Mouse (Mus musculus): ENCODE data around the gene Mmp9.

Mmp9 gene

GRCm38 (mm10) chr2:164912749-164913427 lies 27.7 kb upstream of the Mmp9 start:
- no peak for DNase-seq

- DNase-seq: peak in 1 of 2 experiments; percentile 52
Observed at GRCm38 (mm10) chr2:164913428-164913786, 27.2 kb upstream of the Mmp9 start.

- no peak for DNase-seq
Observed at GRCm38 (mm10) chr2:164916820-164917219, 23.8 kb upstream of the Mmp9 start.

- DNase-seq: peak in 1 of 2 experiments; percentile 45
Observed at GRCm38 (mm10) chr2:164917371-164917770, 23.2 kb upstream of the Mmp9 start.

GRCm38 (mm10) chr2:164918325-164918724 lies 22.3 kb upstream of the Mmp9 start:
- peak; percentile 58 to 61 for DNase-seq

- no peak for DNase-seq
Observed at GRCm38 (mm10) chr2:164921984-164922383, 18.6 kb upstream of the Mmp9 start.

- no peak for DNase-seq
Observed at GRCm38 (mm10) chr2:164923291-164923690, 17.3 kb upstream of the Mmp9 start.

- peak; percentile 91 to 92 for DNase-seq
Observed at GRCm38 (mm10) chr2:164924100-164924857, 16.3 kb upstream of the Mmp9 start.

- DNase-seq: peak; percentile 64 to 71
Observed at GRCm38 (mm10) chr2:164930706-164931581, 9.6 kb upstream of the Mmp9 start.

- DNase-seq: no peak
Observed at GRCm38 (mm10) chr2:164933534-164933933, 7.0 kb upstream of the Mmp9 start.

GRCm38 (mm10) chr2:164935991-164936390 lies 4.6 kb upstream of the Mmp9 start:
- DNase-seq: peak; percentile 42 to 52

GRCm38 (mm10) chr2:164938146-164939091 lies 2.2 kb upstream of the Mmp9 start:
- DNase-seq: peak; percentile 59 to 70

- peak in 1 of 2 experiments; percentile 23 for DNase-seq
Observed at GRCm38 (mm10) chr2:164939106-164939505, 1.5 kb upstream of the Mmp9 start.

- peak in 1 of 2 experiments; percentile 26 for DNase-seq
Observed at GRCm38 (mm10) chr2:164942692-164943290, 2.2 kb downstream of the Mmp9 start.

- no peak for DNase-seq
Observed at GRCm38 (mm10) chr2:164947506-164947905, 6.9 kb downstream of the Mmp9 start.

- peak in 1 of 2 experiments; percentile 35 for DNase-seq
Observed at GRCm38 (mm10) chr2:164947930-164948329, 7.3 kb downstream of the Mmp9 start.

- DNase-seq: no peak
Observed at GRCm38 (mm10) chr2:164948962-164949361, 8.4 kb downstream of the Mmp9 start.

- peak in 1 of 2 experiments; percentile 31 for DNase-seq
Observed at GRCm38 (mm10) chr2:164950501-164950900, 9.9 kb downstream of the Mmp9 start.

- no peak for DNase-seq
Observed at GRCm38 (mm10) chr2:164951745-164952144, 11.2 kb downstream of the Mmp9 start.

- DNase-seq: peak in 1 of 2 experiments; percentile 28
Observed at GRCm38 (mm10) chr2:164952448-164952847, 11.9 kb downstream of the Mmp9 start.

GRCm38 (mm10) chr2:164953224-164953623 lies 12.6 kb downstream of the Mmp9 start:
- peak; percentile 90 to 91 for DNase-seq

All from kidney, postnatal 4 days (tissue).